Mouse (Mus musculus) CD4-positive helper T cell, adult 2 months (primary cell): ENCODE results near the gene Spats2l.

ENCODE experiments used
- DNase-seq: peaks from one replicate; pipeline ENCODE4 v3.0.0-alpha.2; 2012; ENCODE audit warnings: low read depth, missing footprints, low spot score

The Spats2l gene

DNA sequence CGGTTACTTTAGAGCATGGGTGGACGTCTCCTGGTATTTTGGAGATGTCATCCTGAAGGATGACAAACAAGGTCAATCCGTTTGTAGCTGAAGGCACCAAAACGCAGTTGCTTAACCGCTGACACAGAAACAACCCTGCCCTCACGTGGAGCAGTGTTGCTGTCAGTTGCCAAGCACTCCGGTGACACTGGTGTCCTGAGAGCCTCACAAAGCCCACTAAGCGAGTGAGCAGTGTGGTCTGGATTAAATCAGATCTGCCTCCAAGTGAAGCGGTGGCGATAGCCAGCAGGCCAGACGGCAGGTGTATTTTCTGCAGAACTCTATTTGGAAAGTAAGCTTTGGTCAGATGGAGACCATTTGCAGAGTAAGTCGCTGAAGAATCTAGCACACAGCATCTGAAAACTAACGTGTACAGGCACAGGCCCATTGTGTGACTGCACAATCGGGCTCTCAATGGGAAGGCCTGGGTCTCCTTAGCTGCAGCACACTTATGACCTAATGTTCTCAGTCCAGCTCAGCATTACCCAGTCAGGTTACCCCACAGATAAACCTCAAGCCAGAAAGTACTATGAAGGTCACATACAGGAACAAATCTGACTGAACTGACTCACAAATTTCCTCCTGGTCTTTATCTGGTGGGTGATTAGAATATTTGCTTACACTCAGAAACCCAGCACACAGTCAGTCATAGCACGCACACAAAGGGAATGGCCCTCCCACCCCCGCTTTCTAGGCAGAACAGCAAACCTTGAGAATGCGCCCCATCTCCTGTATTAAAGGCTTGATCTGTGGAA is 51.2 kb downstream of the Spats2l start:
- no peak for DNase-seq

DNA sequence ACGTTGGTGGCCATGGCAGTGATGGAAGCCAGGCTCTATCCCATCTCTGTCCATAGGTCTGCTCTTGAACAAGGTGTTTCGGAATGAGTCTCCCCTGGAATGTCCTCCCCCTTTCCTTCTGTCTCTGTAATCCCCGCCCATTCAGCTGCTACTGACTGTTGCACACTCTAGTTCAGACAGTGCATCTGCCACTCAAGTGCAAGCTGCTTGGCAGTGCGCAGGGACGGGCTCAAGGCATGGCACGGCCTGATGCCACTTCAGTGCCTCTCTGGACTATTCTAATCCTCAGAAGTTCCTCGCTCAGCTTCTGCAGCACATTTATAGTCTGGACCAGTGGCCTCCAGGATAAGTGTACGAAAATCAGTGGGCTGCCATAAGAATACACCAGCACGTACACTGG is 52.3 kb downstream of the Spats2l start:
- DNase-seq = no peak

DNA sequence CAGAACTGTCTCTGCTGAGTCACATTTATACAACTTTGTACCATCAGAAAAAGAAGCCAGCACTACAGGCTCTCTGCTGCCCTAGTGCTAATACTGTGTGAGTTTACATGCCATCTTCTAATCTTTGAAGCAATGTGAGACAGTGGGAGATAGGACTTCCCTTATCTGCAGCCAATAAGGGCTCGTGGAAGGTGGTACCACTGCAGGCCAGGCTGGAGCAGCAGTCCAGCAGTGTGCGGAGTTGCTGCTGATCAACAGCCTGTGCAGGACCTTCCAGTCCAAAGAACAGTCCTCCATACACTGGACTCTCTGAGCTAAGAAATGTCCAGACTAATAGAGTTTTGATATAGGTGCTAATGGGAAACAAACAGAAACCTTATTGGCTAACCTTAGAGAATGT is 59.2 kb downstream of the Spats2l start:
- no peak for DNase-seq

DNA sequence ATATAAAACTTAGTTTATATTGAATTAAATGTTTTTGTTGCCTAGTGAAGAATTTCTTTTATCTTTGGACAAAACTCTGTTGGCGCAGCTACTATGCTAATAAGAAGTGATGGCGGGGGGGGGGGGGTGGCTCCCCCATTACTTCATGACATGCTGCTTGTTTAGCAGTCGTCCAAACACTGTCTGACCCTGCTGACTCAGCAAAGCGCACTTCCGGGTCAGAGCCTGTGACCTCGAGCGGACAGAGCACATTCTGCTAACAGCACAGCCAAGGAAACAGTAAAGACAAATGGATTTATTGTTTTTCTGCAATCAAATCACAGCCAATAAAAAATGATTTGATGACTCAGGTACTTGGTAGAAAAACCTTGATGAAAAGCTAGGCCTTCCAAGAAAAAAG is 61.2 kb downstream of the Spats2l start:
- no peak for DNase-seq

DNA sequence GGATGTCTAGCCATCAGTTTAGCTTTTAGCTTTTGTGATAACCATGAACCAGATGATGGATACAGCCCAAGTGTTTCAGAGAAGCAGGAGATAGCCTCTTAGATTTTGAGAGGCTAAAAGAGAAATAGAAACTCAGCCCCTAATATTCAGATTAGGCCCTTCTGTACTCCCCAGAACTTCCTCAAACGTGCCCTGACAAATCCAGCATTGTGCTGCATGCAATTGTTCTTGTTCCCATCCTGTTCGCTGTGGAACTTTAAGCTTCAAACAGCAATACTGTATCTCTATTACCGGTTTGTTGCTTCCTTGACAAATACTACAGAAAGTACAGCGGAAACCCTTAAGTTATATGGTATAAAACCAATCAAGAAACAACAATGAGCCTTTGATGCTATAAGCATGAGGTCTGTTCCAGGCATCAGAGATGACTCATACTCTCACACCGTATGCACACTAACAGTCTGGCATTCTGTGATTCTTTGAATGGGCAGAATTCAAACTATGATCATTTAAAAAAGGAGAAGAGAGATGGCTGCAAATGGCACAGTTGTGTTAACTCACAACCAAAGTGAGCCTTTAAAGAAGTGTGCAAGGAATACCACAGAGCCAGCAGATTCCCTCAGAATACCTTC is 62.8 kb downstream of the Spats2l start:
- no peak for DNase-seq

DNA sequence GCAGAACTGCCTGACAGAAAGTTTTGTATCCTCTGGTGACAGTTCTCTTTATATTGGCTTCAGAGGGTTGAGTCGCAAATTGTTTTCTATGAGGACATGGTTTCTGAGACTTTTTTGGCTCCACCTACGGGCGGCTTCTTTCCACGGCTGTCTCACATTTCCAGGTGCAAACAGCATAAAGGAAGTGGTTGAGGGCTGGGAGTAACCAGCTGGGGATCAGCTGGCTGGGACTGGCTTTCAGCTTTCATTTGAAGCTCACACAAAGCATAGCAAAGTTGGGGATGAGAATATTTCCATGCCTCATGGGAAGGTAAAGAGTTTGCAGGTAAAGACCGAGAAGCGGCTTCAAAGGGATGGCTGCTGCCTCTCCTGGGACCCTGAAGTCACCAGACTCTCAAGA is 65.9 kb downstream of the Spats2l start:
- peak; percentile 57 for DNase-seq

DNA sequence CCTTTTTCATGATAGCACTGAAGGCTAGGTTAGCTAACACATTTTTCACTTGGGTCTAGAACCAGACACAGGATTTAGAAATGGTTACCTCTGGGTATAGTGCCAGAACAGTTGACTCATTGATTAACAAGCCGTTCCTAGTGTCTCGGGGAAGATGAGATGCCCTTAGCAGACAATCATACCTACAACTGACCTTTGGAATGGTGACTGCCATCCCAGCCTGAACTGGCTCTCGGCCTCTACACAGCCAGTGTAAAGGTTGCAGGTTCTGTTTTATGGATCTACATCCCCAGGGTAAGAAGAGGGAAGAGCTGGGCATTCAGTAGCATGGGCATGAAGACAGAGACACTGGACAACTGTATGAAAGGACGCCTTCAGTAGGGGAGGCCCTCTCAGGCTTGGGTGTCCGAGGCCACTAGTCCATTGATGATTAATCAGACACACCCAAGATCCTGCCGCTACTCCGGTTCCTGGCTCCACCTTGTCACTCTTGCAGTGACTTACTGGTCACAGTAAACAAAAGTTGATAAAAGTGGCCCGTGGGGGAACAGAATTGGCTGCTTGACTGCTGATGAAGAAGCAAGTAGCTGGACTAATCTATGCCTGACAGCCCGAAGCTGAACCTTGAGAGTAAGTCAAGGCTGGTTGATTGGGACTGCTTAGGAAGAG is 71.2 kb downstream of the Spats2l start:
- DNase-seq = no peak

DNA sequence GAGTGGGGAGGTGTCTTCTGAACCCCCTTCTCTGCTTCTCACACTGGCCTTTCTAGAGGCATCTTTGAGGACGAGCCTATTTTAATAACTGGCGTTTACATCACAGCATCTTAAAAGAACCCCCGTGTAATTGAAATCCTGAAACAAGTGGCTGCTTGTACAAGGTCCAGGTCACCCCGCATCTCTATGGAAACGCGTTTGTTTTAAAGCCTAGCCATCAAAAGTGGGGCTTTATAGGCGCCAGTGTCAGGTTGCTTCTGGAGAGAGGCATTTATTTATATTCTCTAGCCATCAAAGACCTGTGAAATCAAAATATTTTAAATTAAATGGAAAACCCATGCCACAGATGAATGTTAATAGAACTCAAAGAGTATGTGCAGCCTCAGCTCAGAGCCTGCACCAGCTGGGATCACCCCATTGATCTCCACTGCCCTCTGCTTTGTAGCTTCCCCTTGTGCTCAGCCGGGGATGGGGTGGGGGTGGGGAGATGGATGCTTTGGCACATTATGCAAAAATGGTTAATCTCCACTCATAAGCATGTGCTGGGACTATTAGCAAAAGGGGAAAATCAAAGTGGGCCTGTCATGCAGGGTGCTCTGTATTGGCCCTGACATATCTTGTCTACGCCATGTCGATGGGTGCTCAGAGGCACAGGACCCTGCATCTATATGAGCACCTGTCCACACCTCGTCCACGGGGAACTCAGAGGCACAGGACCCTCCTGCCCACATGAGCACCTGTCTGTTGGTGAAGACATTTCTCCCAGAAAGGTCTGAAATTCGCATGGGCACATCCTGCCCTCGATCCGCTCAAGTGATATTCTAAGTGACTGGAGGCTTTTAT is 73.1 kb downstream of the Spats2l start:
- DNase-seq = no peak

DNA sequence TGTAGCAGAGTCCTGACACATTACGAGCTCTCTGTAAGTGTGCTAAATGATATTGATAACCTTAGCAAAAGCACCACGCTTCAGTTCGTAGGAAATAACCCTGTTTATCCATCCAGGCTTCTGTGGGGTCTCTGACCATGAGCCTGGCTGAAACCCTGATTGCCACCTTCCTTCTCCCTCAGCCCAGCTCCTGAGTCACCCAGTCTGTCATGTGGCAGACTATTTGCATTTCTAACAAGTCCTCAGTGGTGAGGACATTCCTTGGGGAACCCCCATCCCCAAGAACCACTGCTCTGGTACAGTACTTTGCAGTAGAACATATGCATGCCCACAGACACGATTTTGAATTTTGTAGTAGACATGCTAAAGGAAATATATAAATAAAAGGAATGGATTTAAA is 75.1 kb downstream of the Spats2l start:
- no peak for DNase-seq

DNA sequence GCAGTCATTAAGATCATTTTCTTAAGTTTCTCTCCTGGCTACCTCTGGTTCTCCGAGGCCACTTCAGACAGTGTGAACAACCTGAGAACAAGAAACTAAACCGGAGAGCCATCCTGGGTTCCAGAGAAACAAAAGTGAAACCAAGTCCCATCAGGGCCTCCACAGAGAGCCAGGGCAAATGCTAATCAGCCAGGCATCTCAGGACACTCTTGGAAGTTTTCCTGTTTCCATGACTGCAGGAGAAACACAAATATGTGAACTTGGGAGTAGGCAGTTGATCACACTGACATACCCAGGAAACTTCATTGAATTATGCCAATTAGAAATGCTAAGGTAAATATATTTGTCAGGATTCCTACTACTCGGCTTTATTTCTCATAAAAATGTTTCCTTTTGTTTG is 76.0 kb downstream of the Spats2l start:
- DNase-seq = no peak

DNA sequence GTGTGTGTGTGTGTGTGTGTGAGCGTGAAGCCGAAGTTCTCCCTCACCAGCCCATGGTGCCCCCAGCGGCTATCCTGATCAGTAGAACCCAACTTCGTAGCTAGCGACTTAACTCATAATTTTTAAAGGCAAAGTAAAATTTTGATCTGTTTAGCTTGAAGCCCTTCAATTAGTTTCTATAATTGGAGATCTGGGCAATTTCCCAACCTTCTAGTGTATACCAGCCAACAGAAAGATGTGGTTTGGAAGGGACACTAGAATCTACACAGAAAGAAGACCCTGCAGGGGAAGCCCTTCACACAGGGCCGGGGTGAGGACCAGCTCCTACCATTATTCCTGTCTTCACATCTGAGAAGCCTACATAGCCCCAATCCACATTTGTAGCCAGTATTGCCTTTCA is 77.9 kb downstream of the Spats2l start:
- DNase-seq = no peak

DNA sequence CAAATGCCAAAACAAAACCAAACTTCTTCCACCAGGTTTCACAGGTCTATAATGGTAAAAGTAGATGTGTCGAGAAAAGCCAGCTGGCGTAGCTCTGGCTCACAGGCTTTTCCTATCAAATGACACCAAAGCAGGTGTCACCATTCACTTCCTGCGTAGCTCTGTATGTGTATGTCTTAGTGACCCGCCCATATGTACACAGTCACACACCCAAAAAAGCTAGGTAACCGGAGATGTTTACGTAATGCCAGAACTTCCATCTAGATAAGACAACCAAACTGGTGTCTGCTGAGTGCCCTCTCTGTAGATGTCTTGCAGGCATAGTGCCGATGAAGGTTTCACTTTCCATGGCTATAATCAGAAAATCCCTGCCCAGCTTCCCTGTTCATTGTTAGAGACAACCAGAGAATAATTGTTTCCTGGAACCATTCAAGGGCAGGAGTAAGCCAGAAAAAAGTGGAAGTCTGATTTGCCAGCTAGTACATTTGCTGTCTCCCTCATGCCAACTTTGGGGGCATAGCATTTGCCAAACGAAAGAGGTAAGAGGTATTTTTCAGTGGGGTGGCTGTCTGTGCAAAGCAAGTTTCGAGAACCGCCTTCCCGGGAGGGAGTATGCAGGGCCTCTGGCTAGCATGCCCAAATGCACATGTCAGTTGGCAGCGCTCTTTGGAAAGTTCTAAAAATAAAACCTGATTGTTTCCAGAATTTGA is 78.8 kb downstream of the Spats2l start:
- DNase-seq = peak; percentile 47

DNA sequence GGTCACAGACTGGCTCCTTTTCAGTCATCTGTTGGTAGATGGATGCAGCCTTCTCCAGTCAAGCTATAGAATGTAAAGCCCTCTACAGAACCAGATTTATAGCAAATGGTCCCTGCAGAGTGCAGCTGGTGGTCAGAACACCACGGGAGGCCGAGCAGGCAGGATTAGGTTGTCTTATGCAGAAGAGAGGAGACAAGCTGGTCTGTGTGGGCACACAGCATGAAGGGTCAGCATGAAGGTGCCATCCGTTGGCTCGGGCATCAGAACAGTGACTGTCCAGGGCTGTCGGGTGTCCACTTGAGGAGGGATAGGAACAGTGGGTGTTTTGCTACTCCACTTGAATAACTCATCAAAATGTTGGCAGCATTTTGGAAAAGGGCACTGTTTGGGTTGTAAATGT is 83.8 kb downstream of the Spats2l start:
- DNase-seq = no peak

DNA sequence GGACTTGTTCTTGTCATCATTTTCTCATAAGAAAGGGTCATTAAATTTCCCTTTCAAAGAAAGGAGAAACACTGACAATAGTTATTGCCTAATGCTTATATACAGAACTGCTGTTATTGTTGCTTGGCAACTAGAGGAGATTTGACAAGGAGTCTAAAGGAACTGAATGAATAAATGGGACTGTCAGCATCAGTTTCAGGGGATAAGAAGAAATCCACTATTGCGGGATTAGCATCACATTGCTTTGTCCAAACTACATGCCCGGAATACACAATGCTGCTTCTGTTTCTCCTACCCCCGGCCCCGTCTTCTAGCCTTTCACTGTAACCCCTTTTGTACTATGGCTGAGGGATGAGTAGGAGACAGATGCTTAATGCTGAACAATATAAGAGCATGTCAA is 88.1 kb downstream of the Spats2l start:
- DNase-seq = no peak

DNA sequence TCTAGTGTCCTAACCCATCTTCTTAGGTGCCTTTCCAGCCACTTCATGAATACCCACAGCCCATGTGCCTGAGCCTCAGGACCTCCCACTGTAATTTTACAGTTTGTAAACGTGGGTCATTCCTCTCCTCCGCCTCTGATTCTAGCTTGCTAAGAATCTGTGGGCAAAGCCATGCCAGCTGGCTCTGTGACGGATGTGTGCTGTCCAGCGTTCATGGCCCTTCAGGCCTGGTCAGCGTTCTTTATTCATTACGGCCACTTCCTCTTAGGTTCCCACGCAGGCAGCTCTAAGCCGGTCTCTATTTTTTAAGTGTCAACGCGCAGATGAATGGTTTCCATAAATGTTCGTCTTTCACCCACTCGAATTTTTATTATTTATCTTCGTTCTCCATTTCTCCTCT is 94.7 kb downstream of the Spats2l start:
- DNase-seq = no peak

DNA sequence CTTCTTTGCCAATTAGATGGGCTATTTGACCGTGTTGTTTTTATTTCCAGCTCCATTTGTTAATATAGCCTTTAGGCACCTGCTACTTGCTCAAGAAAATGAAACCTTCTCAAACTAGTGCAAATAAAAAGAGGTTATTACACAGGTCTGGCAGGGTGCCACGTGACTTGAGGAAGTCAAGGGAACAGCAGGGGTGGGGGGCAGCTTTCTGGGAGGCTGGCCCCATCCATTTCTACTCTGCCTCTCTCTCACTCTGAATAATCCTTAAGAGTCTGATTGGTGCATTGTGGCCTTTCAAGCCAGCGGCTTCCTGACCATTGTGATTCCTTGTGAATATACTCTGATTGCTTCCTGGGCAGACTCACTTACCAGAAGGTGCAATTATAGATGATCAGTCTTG is 98.0 kb downstream of the Spats2l start:
- no peak for DNase-seq

DNA sequence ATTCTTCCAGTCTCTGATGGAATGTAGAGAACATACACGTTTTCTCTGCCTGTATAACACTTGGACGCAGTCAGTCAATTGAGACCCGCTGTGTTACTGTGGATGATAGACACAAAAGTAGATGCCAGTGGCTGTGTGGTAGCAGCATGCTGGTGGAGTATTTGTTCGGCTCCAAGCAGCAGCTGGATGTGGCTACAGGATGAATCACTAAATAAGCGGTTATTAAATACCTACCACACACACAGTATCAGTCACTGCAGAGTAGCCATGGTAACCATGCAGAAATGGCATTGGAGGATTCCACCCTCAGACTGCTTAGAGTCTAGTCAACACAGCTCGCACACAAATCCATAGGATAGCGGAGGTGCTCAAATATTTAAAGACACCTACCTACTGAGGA is 100.0 kb downstream of the Spats2l start:
- no peak for DNase-seq

DNA sequence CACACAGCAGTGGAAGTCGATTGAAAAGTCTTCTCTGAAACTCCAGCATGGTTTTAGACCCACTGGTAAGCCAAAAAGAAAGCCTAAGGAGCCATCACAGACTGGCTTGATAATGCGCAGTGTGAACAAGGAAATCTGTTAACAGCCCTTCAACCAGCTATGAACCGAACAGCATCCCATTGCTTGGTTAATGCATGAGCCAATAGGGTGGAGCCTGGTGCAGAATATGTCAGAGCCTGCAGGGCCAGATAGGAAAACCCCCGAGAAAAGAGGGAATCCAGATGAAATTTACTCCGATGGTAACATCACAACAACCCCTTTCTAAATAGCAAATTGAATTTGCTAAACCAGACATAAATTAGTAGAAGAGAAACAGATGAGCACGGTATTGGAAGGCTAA is 101.1 kb downstream of the Spats2l start:
- no peak for DNase-seq

DNA sequence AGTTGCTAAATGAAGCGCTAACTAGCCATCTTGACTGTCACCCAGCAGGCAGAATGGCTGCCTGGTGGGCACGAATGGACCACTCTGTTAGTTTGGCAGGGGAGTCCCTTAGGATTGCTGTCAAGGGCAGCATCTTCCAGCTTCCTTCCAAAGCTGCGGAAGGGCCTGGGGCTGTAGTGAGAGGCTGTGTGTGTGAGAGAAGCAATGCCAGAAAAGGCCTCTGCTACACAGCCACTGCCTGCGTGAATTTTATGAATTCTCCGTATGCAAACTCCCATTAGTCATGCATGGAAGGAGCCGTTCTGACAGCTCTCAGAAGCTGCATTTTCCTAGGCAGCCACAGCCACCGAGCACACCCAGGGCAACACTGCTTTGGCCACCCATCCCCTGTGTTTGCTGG is 101.5 kb downstream of the Spats2l start:
- DNase-seq = no peak

DNA sequence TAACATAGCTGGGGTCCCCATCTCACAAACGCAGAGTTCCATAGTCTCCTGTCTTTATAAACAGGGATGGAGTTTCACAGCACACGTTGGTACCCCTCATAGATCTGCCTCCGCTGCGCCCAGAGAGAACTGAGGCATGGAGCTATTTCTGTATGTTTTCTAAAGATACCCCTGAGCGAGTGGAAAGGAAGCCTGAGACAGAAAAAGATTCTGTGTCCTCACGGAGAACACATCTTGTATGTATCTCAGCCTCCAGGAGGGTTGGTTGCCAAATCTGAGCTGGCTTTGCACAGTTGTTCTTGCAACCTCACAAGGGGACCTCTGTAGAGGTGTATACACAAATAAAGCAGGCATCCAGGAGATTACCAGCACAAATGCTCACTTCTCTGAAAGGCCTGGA is 105.0 kb downstream of the Spats2l start:
- no peak for DNase-seq

DNA sequence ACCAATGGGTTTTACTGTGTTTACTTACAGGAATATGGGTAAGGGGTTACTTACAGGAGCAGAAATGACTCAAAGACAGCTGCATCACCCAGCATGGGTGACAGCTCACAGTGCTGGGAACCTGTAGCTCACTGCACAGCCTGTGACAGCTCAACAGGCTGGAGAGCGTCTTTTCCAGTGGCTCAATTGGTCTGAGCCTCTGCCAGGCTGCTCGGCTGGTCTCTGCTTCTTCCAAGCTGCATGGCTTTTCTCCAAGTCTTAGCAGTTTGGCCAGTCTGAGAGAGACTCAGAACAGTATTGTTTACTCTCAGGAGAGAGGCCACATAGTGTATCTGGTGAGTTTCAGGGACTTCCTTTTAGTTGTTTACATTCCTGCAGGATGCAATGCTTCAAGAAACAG is 110.9 kb downstream of the Spats2l start:
- no peak for DNase-seq
